Mouse (Mus musculus) MEL (cell line): ENCODE measurements around the gene Armc6. TPM values are rescaled to one million over a fixed set of nuclear protein-coding genes. Genes with fewer than 3 reads are reported as not detected.

ENCODE experiments used
- DNase-seq: peaks from one replicate; pipeline ENCODE4 v3.0.0; 2011; ENCODE audit warnings: low read depth, low spot score
- H3K27ac ChIP-seq: 2 replicates; pipeline ENCODE4 v1.5.1; 2012; ENCODE audit warnings: low read depth, mild to moderate bottlenecking, control low read depth, low read length, moderate library complexity; ENCODE audit not compliant: control insufficient read depth
- H3K27me3 ChIP-seq, 2 experiments: fragments of 150-350 bp in 1 of 2; sonication (generic) in 1 of 2; 2 replicates each; pipeline ENCODE4 v1.6.1; 2012; ENCODE audit warnings: low read length in 2 of 2, mild to moderate bottlenecking in 2 of 2, improper control_type of control experiment in 1 of 2, moderate library complexity in 1 of 2; ENCODE audit not compliant: insufficient read depth in 2 of 2, control insufficient read depth in 1 of 2
- H3K36me3 ChIP-seq, 2 experiments: 2 replicates each; pipeline ENCODE4 v1.6.1; 2012 to 2014; ENCODE audit warnings: low read length in 2 of 2, improper control_type of control experiment in 1 of 2, inconsistent platforms in 1 of 2, mild to moderate bottlenecking in 1 of 2; ENCODE audit not compliant: insufficient read depth in 2 of 2, control insufficient read depth in 1 of 2
- H3K4me1 ChIP-seq, 2 experiments: fragments of 150-350 bp in 1 of 2; sonication (generic) in 1 of 2; 2 replicates each; pipeline ENCODE4 v1.6.1; 2012; ENCODE audit warnings: low read length in 2 of 2, improper control_type of control experiment in 1 of 2, mild to moderate bottlenecking in 1 of 2; ENCODE audit not compliant: insufficient read depth in 2 of 2, control insufficient read depth in 1 of 2
- H3K4me3 ChIP-seq, 2 experiments: fragments of 150-350 bp in 1 of 2; sonication (generic) in 1 of 2; 2 replicates each; pipeline ENCODE4 v1.5.1; 2012; ENCODE audit warnings: low read depth in 2 of 2, low read length in 2 of 2, mild to moderate bottlenecking in 2 of 2, moderate library complexity in 2 of 2, control low read depth in 1 of 2, improper control_type of control experiment in 1 of 2; ENCODE audit not compliant: control insufficient read depth in 1 of 2, insufficient read depth in 1 of 2
- H3K79me2 ChIP-seq: 2 replicates; pipeline ENCODE4 v1.6.1; 2012; ENCODE audit warnings: mild to moderate bottlenecking, low read length, moderate library complexity; ENCODE audit not compliant: control insufficient read depth, poor library complexity, insufficient read depth
- H3K9ac ChIP-seq: 2 replicates; pipeline ENCODE4 v1.6.1; 2012; ENCODE audit warnings: low read depth, mild to moderate bottlenecking, control low read depth, low read length, moderate library complexity; ENCODE audit not compliant: control insufficient read depth, poor library complexity, severe bottlenecking
- H3K9me3 ChIP-seq: fragments of 150-350 bp; sonication (generic); replicated peaks from 2 replicates; pipeline ENCODE4 v1.6.1; 2012; ENCODE audit warnings: mild to moderate bottlenecking, low read length, improper control_type of control experiment, moderate library complexity; ENCODE audit not compliant: insufficient read depth
- BHLHE40 ChIP-seq: IDR thresholded peaks from 2 replicates; pipeline ENCODE4 v1.6.1; 2012; ENCODE audit warnings: low read depth, mild to moderate bottlenecking, inconsistent platforms, low read length, improper control_type of control experiment, borderline replicate concordance
- CHD1 ChIP-seq: IDR thresholded peaks from 2 replicates; pipeline ENCODE4 v1.6.1; 2012; ENCODE audit warnings: low read depth, mild to moderate bottlenecking, inconsistent platforms, low read length, improper control_type of control experiment
- CHD2 ChIP-seq: IDR thresholded peaks from 2 replicates; pipeline ENCODE4 v1.6.1; 2011; ENCODE audit warnings: low read length, improper control_type of control experiment
- CTCF ChIP-seq, 3 experiments: IDR thresholded peaks in 2 of 3; conservative IDR thresholded peaks in 1 of 3; 2 replicates each; pipeline ENCODE4 v1.5.1; 2011 to 2012; ENCODE audit warnings: low read length in 3 of 3, low read depth in 2 of 3, mild to moderate bottlenecking in 2 of 3, improper control_type of control experiment in 1 of 3, inconsistent platforms in 1 of 3, mixed read lengths in 1 of 3, moderate library complexity in 1 of 3; ENCODE audit not compliant: control insufficient read depth in 1 of 3, insufficient read depth in 1 of 3, poor library complexity in 1 of 3, severe bottlenecking in 1 of 3
- ELF1 ChIP-seq: IDR thresholded peaks from 2 replicates; pipeline ENCODE4 v1.6.1; 2014; ENCODE audit warnings: low read depth, mild to moderate bottlenecking, inconsistent platforms, low read length, improper control_type of control experiment, moderate library complexity
- ETS1 ChIP-seq: IDR thresholded peaks from 2 replicates; pipeline ENCODE4 v1.6.1; 2012; ENCODE audit warnings: low read depth, mild to moderate bottlenecking, inconsistent platforms, low read length, improper control_type of control experiment, moderate library complexity
- GATA1 ChIP-seq: IDR thresholded peaks from 2 replicates; pipeline ENCODE4 v1.6.1; 2011; ENCODE audit warnings: low read depth, low read length, improper control_type of control experiment
- JUND ChIP-seq: IDR thresholded peaks from 2 replicates; pipeline ENCODE4 v1.6.1; 2011; ENCODE audit warnings: low read depth, mild to moderate bottlenecking, improper control_type of control experiment, low read length
- KAT2A ChIP-seq: conservative IDR thresholded peaks from 2 replicates; pipeline ENCODE4 v1.6.1; 2012; ENCODE audit warnings: low read depth, low read length, improper control_type of control experiment, inconsistent platforms
- MAFK ChIP-seq: IDR thresholded peaks from 2 replicates; pipeline ENCODE4 v1.6.1; 2011; ENCODE audit warnings: low read depth, mild to moderate bottlenecking, low read length, improper control_type of control experiment, borderline replicate concordance
- MAX ChIP-seq: IDR thresholded peaks from 2 replicates; pipeline ENCODE4 v1.6.1; 2011; ENCODE audit warnings: low read length, improper control_type of control experiment
- MAZ ChIP-seq: IDR thresholded peaks from 2 replicates; pipeline ENCODE4 v1.6.1; 2012; ENCODE audit warnings: low read depth, mild to moderate bottlenecking, inconsistent platforms, low read length, improper control_type of control experiment
- MYB ChIP-seq: IDR thresholded peaks from 2 replicates; pipeline ENCODE4 v1.6.1; 2011; ENCODE audit warnings: mild to moderate bottlenecking, low read depth, low read length, improper control_type of control experiment
- MYC ChIP-seq: IDR thresholded peaks from 2 replicates; pipeline ENCODE4 v1.6.1; 2011; ENCODE audit warnings: low read depth, mild to moderate bottlenecking, low read length, improper control_type of control experiment, moderate library complexity
- NELFE ChIP-seq: IDR thresholded peaks from 2 replicates; pipeline ENCODE4 v1.6.1; 2011; ENCODE audit warnings: low read depth, low read length, improper control_type of control experiment
- NRF1 ChIP-seq: IDR thresholded peaks from 2 replicates; pipeline ENCODE4 v1.6.1; 2014; ENCODE audit warnings: low read depth, mild to moderate bottlenecking, inconsistent platforms, low read length, improper control_type of control experiment, moderate library complexity; ENCODE audit not compliant: poor library complexity, insufficient read depth, severe bottlenecking
- POLR2A ChIP-seq, 2 experiments: IDR thresholded peaks; 2 replicates each; pipeline ENCODE4 v1.6.1; 2011 to 2012; ENCODE audit warnings: low read length in 2 of 2, mild to moderate bottlenecking in 2 of 2, control low read depth in 1 of 2, improper control_type of control experiment in 1 of 2, low read depth in 1 of 2, moderate library complexity in 1 of 2; ENCODE audit not compliant: control insufficient read depth in 1 of 2, insufficient read depth in 1 of 2, poor library complexity in 1 of 2
- POLR2AphosphoS2 ChIP-seq: IDR thresholded peaks from 2 replicates; pipeline ENCODE4 v1.6.1; 2011; ENCODE audit warnings: low read length, improper control_type of control experiment
- POLR2AphosphoS5 ChIP-seq: IDR thresholded peaks from 2 replicates; pipeline ENCODE4 v1.6.1; 2012; ENCODE audit warnings: low read depth, borderline replicate concordance, mild to moderate bottlenecking, inconsistent platforms, low read length, moderate library complexity, mixed read lengths
- RAD21 ChIP-seq: IDR thresholded peaks from 2 replicates; pipeline ENCODE4 v1.6.1; 2011; ENCODE audit warnings: mild to moderate bottlenecking, low read depth, low read length, improper control_type of control experiment
- RCOR1 ChIP-seq: IDR thresholded peaks from 2 replicates; pipeline ENCODE4 v1.6.1; 2012; ENCODE audit warnings: low read depth, mild to moderate bottlenecking, inconsistent platforms, low read length, improper control_type of control experiment
- SIN3A ChIP-seq: IDR thresholded peaks from 2 replicates; pipeline ENCODE4 v1.6.1; 2012; ENCODE audit warnings: low read length, improper control_type of control experiment, inconsistent platforms
- SMC3 ChIP-seq: IDR thresholded peaks from 2 replicates; pipeline ENCODE4 v1.6.1; 2011; ENCODE audit warnings: low read depth, low read length, improper control_type of control experiment
- TAL1 ChIP-seq: IDR thresholded peaks from 2 replicates; pipeline ENCODE4 v1.6.1; 2012; ENCODE audit warnings: mild to moderate bottlenecking, inconsistent platforms, low read length, moderate library complexity, mixed read lengths
- TBP ChIP-seq: IDR thresholded peaks from 2 replicates; pipeline ENCODE4 v1.8.0; 2011; ENCODE audit warnings: low read depth, low read length, improper control_type of control experiment
- TCF12 ChIP-seq: IDR thresholded peaks from 2 replicates; pipeline ENCODE4 v1.6.1; 2014; ENCODE audit warnings: low read depth, mild to moderate bottlenecking, inconsistent platforms, low read length, improper control_type of control experiment, moderate library complexity
- USF1 ChIP-seq: IDR thresholded peaks from 2 replicates; pipeline ENCODE4 v1.6.1; 2014; ENCODE audit warnings: low read depth, mild to moderate bottlenecking, inconsistent platforms, low read length, improper control_type of control experiment, moderate library complexity
- ZC3H11A ChIP-seq: IDR thresholded peaks from 2 replicates; pipeline ENCODE4 v1.6.1; 2012; ENCODE audit warnings: low read depth, mild to moderate bottlenecking, inconsistent platforms, low read length, improper control_type of control experiment
- ZKSCAN1 ChIP-seq: IDR thresholded peaks from 2 replicates; pipeline ENCODE4 v1.6.1; 2012; ENCODE audit warnings: low read depth, mild to moderate bottlenecking, inconsistent platforms, low read length, improper control_type of control experiment, moderate library complexity
- ZNF384 ChIP-seq: IDR thresholded peaks from 2 replicates; pipeline ENCODE4 v1.6.1; 2012; ENCODE audit warnings: low read depth, mild to moderate bottlenecking, inconsistent platforms, low read length, improper control_type of control experiment
- polyA plus RNA-seq, 2 experiments: library from polyadenylated mRNA; stranded (reverse) in 1 of 2; unstranded in 1 of 2; fragments of >175 nt in 1 of 2; fragments of >200 nt in 1 of 2; gene quantifications; 2 replicates each; pipeline versions ENCODE4 v1.2.1 to v1.2.4; 2012; ENCODE audit warnings: low replicate concordance in 2 of 2, low read depth in 1 of 2; ENCODE audit not compliant: insufficient read length in 2 of 2, insufficient read depth in 1 of 2, missing spikeins in 1 of 2
- total RNA-seq: library from RNA; depleted of rRNA; stranded (reverse); fragments of 300-350 nt; gene quantifications from 2 replicates; pipeline ENCODE4 v1.2.3, GENCODE M21; 2012

Gene Armc6
- total and polyA plus RNA-seq, 3 experiments: 39.5 to 63.9 TPM; not detected in 1

GRCm38 (mm10) chr8:70222041-70222440 lies 12.2 kb downstream of the Armc6 start:
- Histone ChIP-seq H3K9ac (no peak overlapping the region), H3K4me3 (no peak overlapping the region), H3K36me3 (peaks cover 0 to 2% of the 10 kb centered on the region in 2 experiments; a peak in 1 of 4 replicates), H3K27ac (no peak overlapping the region), H3K9me3 (no peaks in the 10 kb centered on the region), H3K79me2 (no peaks in the 10 kb centered on the region), H3K27me3 (no peaks in the 10 kb centered on the region), H3K4me1 (no peaks in the 10 kb centered on the region)
- TF ChIP-seq POLR2A (IDR thresholded peaks at IDR 0.05; ENCODE audit: control insufficient read depth in 1 of 2, insufficient read depth in 1 of 2, low read depth in 1 of 2, low read length in 2 of 2, poor library complexity in 1 of 2) (no peak), BHLHE40 (no peak), TCF12 (no peak), GATA1 (no peak), MYB (no peak), SMC3 (no peak), MAFK (no peak), TBP (no peak), USF1 (no peak), KAT2A (no peak), JUND (no peak), POLR2AphosphoS5 (no peak), MAZ (no peak), CHD2 (no peak), NELFE (no peak), ELF1 (no peak), CHD1 (no peak), MAX (no peak), ZNF384 (no peak), RCOR1 (no peak)
- DNase-seq: no peak

- TF ChIP-seq NRF1: no peak
- TF ChIP-seq SIN3A: no peak
- TF ChIP-seq POLR2A (IDR thresholded peaks at IDR 0.05; ENCODE audit: control insufficient read depth in 1 of 2, insufficient read depth in 1 of 2, low read depth in 1 of 2, low read length in 2 of 2, poor library complexity in 1 of 2): no peak
- TF ChIP-seq KAT2A: no peak
- no peak for TF ChIP-seq TAL1
- no peak for TF ChIP-seq RAD21
- no peak for TF ChIP-seq ZKSCAN1
- no peak for TF ChIP-seq GATA1
- TF ChIP-seq CHD1: no peak
- no peak for TF ChIP-seq TCF12
- no peak for TF ChIP-seq ZC3H11A
- TF ChIP-seq CTCF (IDR thresholded peaks at IDR 0.05 in 2 of 3, conservative IDR thresholded peaks at IDR 0.05 in 1 of 3; ENCODE audit: control insufficient read depth in 1 of 3, insufficient read depth in 1 of 3, low read depth in 2 of 3, low read length in 3 of 3, poor library complexity in 1 of 3, severe bottlenecking in 1 of 3): no peak
- no peak for TF ChIP-seq ELF1
- TF ChIP-seq POLR2AphosphoS2: no peak
- TF ChIP-seq JUND: no peak
- no peak for TF ChIP-seq ETS1
- no peak for TF ChIP-seq MAFK
- no peak for TF ChIP-seq MYC
- TF ChIP-seq TBP: no peak
- H3K27me3 ChIP-seq: no peaks in the 10 kb centered on the region
- H3K79me2 ChIP-seq: no peaks in the 10 kb centered on the region
- no peak overlapping the region for H3K4me3 ChIP-seq
- H3K9ac ChIP-seq: no peak overlapping the region
- H3K9me3 ChIP-seq: no peaks in the 10 kb centered on the region
- no peak for DNase-seq
- H3K4me1 ChIP-seq: no peaks in the 10 kb centered on the region
- H3K36me3 ChIP-seq: peaks cover 0 to 2% of the 10 kb centered on the region in 2 experiments; a peak in 1 of 4 replicates
- no peak overlapping the region for H3K27ac ChIP-seq
Measured at GRCm38 (mm10) chr8:70220911-70221310, 13.4 kb downstream of the Armc6 start.
